Mouse (Mus musculus) forebrain, embryonic 16.5 days (tissue): ENCODE results near the gene Tex9. TPM values are rescaled to one million over a fixed set of nuclear protein-coding genes. Genes with fewer than 3 reads are reported as not detected.

Source experiments
- ATAC-seq: fragments of 200-750 bp; cut with Nextera tagmentation; 2 replicates; pipeline ENCODE4 v1.8.0; 2017; ENCODE audit warnings: mild to moderate bottlenecking, moderate library complexity
- H3K27ac ChIP-seq: fragments of 300-500 bp; sonication (generic); 2 replicates; pipeline ENCODE4 v1.5.1; 2014; ENCODE audit warnings: low read length, control low read depth
- H3K27me3 ChIP-seq: fragments of 300-500 bp; sonication (generic); replicated peaks from 2 replicates; pipeline ENCODE4 v1.6.1; 2014; ENCODE audit warnings: low read length; ENCODE audit not compliant: control insufficient read depth, insufficient read depth
- H3K36me3 ChIP-seq: fragments of 300-500 bp; sonication (generic); 2 replicates; pipeline ENCODE4 v1.6.1; 2014; ENCODE audit not compliant: control insufficient read depth, insufficient read depth
- H3K4me1 ChIP-seq: fragments of 300-500 bp; sonication (generic); replicated peaks from 2 replicates; pipeline ENCODE4 v1.6.1; 2014; ENCODE audit warnings: low read length; ENCODE audit not compliant: control insufficient read depth, insufficient read depth
- H3K4me2 ChIP-seq: fragments of 300-500 bp; sonication (generic); 2 replicates; pipeline ENCODE4 v1.6.1; 2014; ENCODE audit warnings: mild to moderate bottlenecking, low read length, control low read depth
- H3K4me3 ChIP-seq: fragments of 300-500 bp; sonication (generic); replicated peaks from 2 replicates; pipeline ENCODE4 v1.5.1; 2014; ENCODE audit warnings: mild to moderate bottlenecking, low read length, control low read depth
- H3K9ac ChIP-seq: fragments of 300-500 bp; sonication (generic); replicated peaks from 2 replicates; pipeline ENCODE4 v1.6.1; 2014; ENCODE audit warnings: low read depth, low read length, control low read depth
- H3K9me3 ChIP-seq: fragments of 300-500 bp; sonication (generic); 2 replicates; pipeline ENCODE4 v1.6.1; 2016; ENCODE audit warnings: low read length; ENCODE audit not compliant: control insufficient read depth
- WGBS: fragments of 180-500 bp; shearing (Covaris S2); extraction: QIAGEN DNeasy Blood & Tissue Kit; methylation state at CpG from one replicate; pipeline ENCODE4 v1.1.7; 2014; 5-methylcytosine and 5-hydroxymethylcytosine counted together
- polyA plus RNA-seq: library from polyadenylated mRNA; unstranded; fragments of >200 nt; fragmentation: Nextera tagmentation; extraction: Ambion mirVana; gene quantifications from 2 replicates; pipeline ENCODE4 v1.2.1, GENCODE M21; 2015

Gene Tex9
- polyA plus RNA-seq = 27.4 and 33.3 TPM in 2 replicates

DNA sequence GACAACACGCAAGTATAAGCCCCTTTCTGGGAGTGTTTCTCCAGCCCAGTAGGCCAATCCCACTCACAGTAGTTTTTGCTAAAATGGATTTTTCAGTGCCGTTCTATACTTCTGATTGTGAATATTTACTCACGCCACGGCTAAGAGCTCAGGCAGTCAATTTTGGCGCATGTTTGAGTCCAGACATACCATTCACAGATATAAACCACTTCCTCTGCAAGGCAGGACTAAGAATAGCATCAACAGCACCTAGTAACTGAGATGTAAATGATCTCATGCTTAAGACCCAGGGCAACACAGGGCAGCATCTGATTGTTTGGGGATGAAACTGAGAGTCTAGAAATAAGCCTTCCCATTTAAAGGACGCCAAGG, at the start of gene Tex9:
Gene Tex9, minus strand, starts transcription at position 19 of the 372 bp plus-strand sequence.
- Histone ChIP-seq H3K4me2 (peak within 1 kb of the TSS; percentile 75), H3K36me3 (no peaks in the 10 kb centered on the region), H3K9ac (peak within 1 kb of the TSS; percentile 68), H3K9me3 (no peaks in the 10 kb centered on the region), H3K4me3 (peak within 1 kb of the TSS; percentile 73), H3K4me1 (peaks cover 9% of the 10 kb centered on the region), H3K27me3 (no peaks in the 10 kb centered on the region), H3K27ac (peak within 1 kb of the TSS; percentile 71)
- WGBS = 4% methylated on average over 6 of the region's 6 CpGs
- peak; percentile 26 for ATAC-seq

- Histone ChIP-seq H3K36me3 (no peaks in the 10 kb centered on the region), H3K4me2 (no peak overlapping the region), H3K9ac (no peak overlapping the region), H3K27ac (no peak overlapping the region), H3K4me3 (no peak overlapping the region), H3K4me1 (0 out of 2 replicates have a peak, but pooled peaks cover 2% of the 10 kb centered on the region), H3K9me3 (no peaks in the 10 kb centered on the region), H3K27me3 (no peaks in the 10 kb centered on the region)
- WGBS = 32% methylated on average over 1 of the region's 1 CpGs
- ATAC-seq = no peak
Observed at GRCm38 (mm10) chr9:72537086-72537485, 45.1 kb upstream of the Tex9 start.

DNA sequence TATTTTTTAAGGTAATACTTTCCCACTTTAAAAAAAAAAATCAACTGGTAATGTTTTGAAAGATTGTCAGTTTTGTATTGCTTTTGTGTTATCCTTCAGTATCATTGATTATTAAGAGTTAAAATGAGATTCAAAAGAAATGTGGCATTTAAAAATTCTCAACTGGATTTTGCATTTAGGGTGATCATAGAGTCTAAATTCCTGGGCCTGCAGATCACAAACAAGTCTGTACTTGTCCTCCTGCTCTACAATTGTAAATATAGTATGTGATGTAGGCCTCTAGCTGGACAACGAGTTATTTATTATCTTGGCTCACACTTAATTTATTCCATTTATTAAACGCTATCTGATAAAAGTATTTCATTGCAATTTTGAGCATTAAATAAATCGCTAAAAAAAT, 43.4 kb upstream of the Tex9 start:
- no peak overlapping the region; the same call in 1 of the 2 replicates for H3K4me2 ChIP-seq
- ATAC-seq = no peak
- no peaks in the 10 kb centered on the region for H3K9me3 ChIP-seq
- H3K27ac ChIP-seq = no peak overlapping the region
- no peak overlapping the region for H3K9ac ChIP-seq
- peaks cover 11% of the 10 kb centered on the region for H3K4me1 ChIP-seq
- 73% methylated on average over 3 of the region's 3 CpGs for WGBS
- H3K27me3 ChIP-seq = no peaks in the 10 kb centered on the region
- no peaks in the 10 kb centered on the region for H3K36me3 ChIP-seq
- no peak overlapping the region for H3K4me3 ChIP-seq

- Histone ChIP-seq H3K4me1 (peaks cover 14% of the 10 kb centered on the region), H3K27ac (no peak overlapping the region), H3K27me3 (no peaks in the 10 kb centered on the region), H3K4me2 (peak overlapping the region; percentile 34), H3K9ac (no peak overlapping the region), H3K9me3 (no peaks in the 10 kb centered on the region), H3K4me3 (no peak overlapping the region), H3K36me3 (no peaks in the 10 kb centered on the region)
- no peak for ATAC-seq
- WGBS = 88% methylated on average over 2 of the region's 2 CpGs
Observed at GRCm38 (mm10) chr9:72534985-72535384, 43.0 kb upstream of the Tex9 start.

DNA sequence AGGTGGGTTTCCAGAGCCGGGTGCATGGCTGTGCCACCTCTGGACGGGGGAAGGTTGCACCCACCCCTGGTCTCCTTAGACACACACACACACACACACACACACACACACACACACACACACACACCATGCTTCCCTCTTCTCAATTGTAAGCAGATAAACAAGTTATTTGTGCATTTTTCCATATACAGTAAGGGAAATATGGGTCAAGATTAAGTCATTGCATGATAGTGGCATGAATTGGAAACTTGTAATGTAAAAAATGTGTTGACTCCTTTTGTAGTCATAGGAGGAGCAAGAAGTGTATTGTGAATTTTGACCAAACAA, 41.0 kb upstream of the Tex9 start:
- no peak for ATAC-seq
- 0% methylated on average over 2 of the region's 2 CpGs for WGBS

GRCm38 (mm10) chr9:72532381-72533088, 40.5 kb upstream of the Tex9 start:
- H3K4me3 ChIP-seq = peak overlapping the region; percentile 87
- H3K4me1 ChIP-seq = peaks cover 14% of the 10 kb centered on the region
- H3K9me3 ChIP-seq = no peaks in the 10 kb centered on the region
- no peaks in the 10 kb centered on the region for H3K27me3 ChIP-seq
- peak overlapping the region; percentile 72 for H3K4me2 ChIP-seq
- peak overlapping the region; percentile 88 for H3K9ac ChIP-seq
- no peaks in the 10 kb centered on the region for H3K36me3 ChIP-seq
- WGBS = under 1% methylated on average over 45 of the region's 55 CpGs
- peak; percentile 24 for ATAC-seq
- peak overlapping the region; percentile 100 for H3K27ac ChIP-seq

More for the DNA sequence above, 41.0 kb upstream of the Tex9 start:
- Histone ChIP-seq H3K27ac (peak overlapping the region; percentile 100), H3K9me3 (no peaks in the 10 kb centered on the region), H3K4me3 (peak overlapping the region; percentile 87), H3K36me3 (no peaks in the 10 kb centered on the region), H3K4me1 (peaks cover 14% of the 10 kb centered on the region), H3K4me2 (peak overlapping the region; percentile 72), H3K9ac (peak overlapping the region; percentile 88), H3K27me3 (no peaks in the 10 kb centered on the region)

DNA sequence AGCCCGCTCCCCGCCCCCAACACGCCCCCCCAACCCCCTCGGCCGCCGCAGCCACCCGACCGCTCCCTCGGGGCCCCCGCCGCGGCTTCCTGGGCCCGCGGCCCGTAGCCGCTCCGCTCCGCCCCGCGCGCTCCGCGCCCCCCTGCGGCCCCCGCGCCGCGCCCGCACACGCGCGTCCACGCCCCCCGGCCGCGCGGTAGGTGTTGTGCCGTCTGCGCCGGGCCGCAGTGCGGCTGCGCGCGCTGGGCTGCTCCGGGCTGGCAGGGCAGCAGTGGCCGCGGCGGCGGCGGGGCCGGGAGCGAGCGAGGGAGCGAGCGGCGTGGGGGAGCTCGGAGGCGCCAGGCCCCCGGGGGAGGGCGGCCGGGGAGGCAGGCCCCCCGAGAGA, 40.0 kb upstream of the Tex9 start, which contains the start of gene Rfx7:
Gene Rfx7, plus strand, starts transcription at position 245 of the 385 bp plus-strand sequence.
- Histone ChIP-seq H3K4me1 (peaks cover 14% of the 10 kb centered on the region), H3K9ac (peak within 1 kb of the TSS; percentile 88), H3K4me3 (peak within 1 kb of the TSS; percentile 87), H3K27me3 (no peaks in the 10 kb centered on the region), H3K4me2 (peak within 1 kb of the TSS; percentile 72), H3K9me3 (no peaks in the 10 kb centered on the region), H3K36me3 (no peaks in the 10 kb centered on the region), H3K27ac (peak within 1 kb of the TSS; percentile 100)
- ATAC-seq = peak; percentile 87
- 0% methylated on average over 21 of the region's 63 CpGs for WGBS

- peak overlapping the region; percentile 87 for H3K4me3 ChIP-seq
- no peaks in the 10 kb centered on the region for H3K36me3 ChIP-seq
- peak overlapping the region; percentile 88 for H3K9ac ChIP-seq
- no peaks in the 10 kb centered on the region for H3K9me3 ChIP-seq
- peak; percentile 92 for ATAC-seq
- H3K4me2 ChIP-seq = peak overlapping the region; percentile 72
- under 1% methylated on average over 29 of the region's 35 CpGs for WGBS
- H3K27ac ChIP-seq = peak overlapping the region; percentile 100
- no peaks in the 10 kb centered on the region for H3K27me3 ChIP-seq
- H3K4me1 ChIP-seq = peaks cover 14% of the 10 kb centered on the region
Observed at GRCm38 (mm10) chr9:72531291-72531995, 39.4 kb upstream of the Tex9 start.

DNA sequence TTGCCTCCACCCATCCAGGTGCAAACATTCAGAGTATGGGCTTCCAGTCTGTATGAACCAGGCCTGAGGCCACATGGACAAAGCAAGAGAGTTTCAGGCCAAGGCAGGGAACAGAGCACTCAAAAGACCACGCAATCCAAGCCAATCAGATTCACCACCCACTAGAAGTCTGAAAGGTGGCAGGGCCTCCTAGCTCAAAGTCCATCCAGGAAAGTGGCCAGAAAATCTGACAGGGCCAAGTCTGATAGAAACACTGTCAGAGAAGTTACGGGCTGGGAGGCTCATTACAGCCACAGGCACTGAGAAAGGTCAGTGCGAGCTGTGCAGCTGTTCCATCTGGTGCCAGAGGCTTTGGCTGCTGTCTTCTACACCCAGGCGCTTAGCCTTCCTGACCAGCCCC, 38.8 kb upstream of the Tex9 start:
- 17% methylated on average over 4 of the region's 4 CpGs for WGBS

More for the DNA sequence above, 38.8 kb upstream of the Tex9 start:
- Histone ChIP-seq H3K9me3 (no peaks in the 10 kb centered on the region), H3K4me1 (peaks cover 14% of the 10 kb centered on the region), H3K27me3 (no peaks in the 10 kb centered on the region), H3K4me2 (peak overlapping the region; percentile 72), H3K27ac (peak overlapping the region; percentile 100), H3K9ac (peak overlapping the region; percentile 88), H3K36me3 (no peaks in the 10 kb centered on the region), H3K4me3 (peak overlapping the region; percentile 87)
- no peak; the same call in 1 of the 2 replicates for ATAC-seq
